Mouse (Mus musculus) neural tube, embryonic 15.5 days (tissue): ENCODE measurements at regions not wholly inside any gene's neighbourhood (a gene's known extent, or its start where the extent isn't known, plus 50 kb on each side); places are given as distances from the start of the nearest gene placed in this dataset.

ENCODE experiments used
- ATAC-seq: fragments of 200-750 bp; cut with Nextera tagmentation; 2 replicates; pipeline ENCODE4 v1.8.0; 2017; ENCODE audit warnings: mild to moderate bottlenecking, moderate TSS enrichment, moderate library complexity; ENCODE audit not compliant: low FRiP score
- H3K27ac ChIP-seq: fragments of 300-500 bp; sonication (generic); replicated peaks from 2 replicates; pipeline ENCODE4 v1.5.1; 2015; ENCODE audit warnings: mild to moderate bottlenecking, inconsistent platforms
- H3K27me3 ChIP-seq: fragments of 300-500 bp; sonication (generic); replicated peaks from 2 replicates; pipeline ENCODE4 v1.6.1; 2015; ENCODE audit warnings: inconsistent platforms
- H3K36me3 ChIP-seq: fragments of 300-500 bp; sonication (generic); 2 replicates; pipeline ENCODE4 v1.6.1; 2015; ENCODE audit warnings: inconsistent platforms
- H3K4me1 ChIP-seq: fragments of 300-500 bp; sonication (generic); 2 replicates; pipeline ENCODE4 v1.6.1; 2015; ENCODE audit warnings: inconsistent platforms
- H3K4me2 ChIP-seq: fragments of 300-500 bp; sonication (generic); 2 replicates; pipeline ENCODE4 v1.6.1; 2015; ENCODE audit warnings: inconsistent platforms, mild to moderate bottlenecking, moderate library complexity
- H3K4me3 ChIP-seq: fragments of 300-500 bp; sonication (generic); replicated peaks from 2 replicates; pipeline ENCODE4 v1.5.1; 2015; ENCODE audit warnings: mild to moderate bottlenecking, inconsistent platforms
- H3K9ac ChIP-seq: fragments of 300-500 bp; sonication (generic); replicated peaks from 2 replicates; pipeline ENCODE4 v1.6.1; 2015; ENCODE audit warnings: mild to moderate bottlenecking, inconsistent platforms
- H3K9me3 ChIP-seq: fragments of 300-500 bp; sonication (generic); replicated peaks from 2 replicates; pipeline ENCODE4 v1.6.1; 2016; ENCODE audit warnings: inconsistent platforms
- whole genome bisulfite sequencing: fragments of 180-500 bp; shearing (Covaris S2); methylation state at CpG from one replicate; pipeline ENCODE4 v1.1.7; 2015; ENCODE audit warnings: mixed read lengths; 5-methylcytosine and 5-hydroxymethylcytosine counted together

DNA sequence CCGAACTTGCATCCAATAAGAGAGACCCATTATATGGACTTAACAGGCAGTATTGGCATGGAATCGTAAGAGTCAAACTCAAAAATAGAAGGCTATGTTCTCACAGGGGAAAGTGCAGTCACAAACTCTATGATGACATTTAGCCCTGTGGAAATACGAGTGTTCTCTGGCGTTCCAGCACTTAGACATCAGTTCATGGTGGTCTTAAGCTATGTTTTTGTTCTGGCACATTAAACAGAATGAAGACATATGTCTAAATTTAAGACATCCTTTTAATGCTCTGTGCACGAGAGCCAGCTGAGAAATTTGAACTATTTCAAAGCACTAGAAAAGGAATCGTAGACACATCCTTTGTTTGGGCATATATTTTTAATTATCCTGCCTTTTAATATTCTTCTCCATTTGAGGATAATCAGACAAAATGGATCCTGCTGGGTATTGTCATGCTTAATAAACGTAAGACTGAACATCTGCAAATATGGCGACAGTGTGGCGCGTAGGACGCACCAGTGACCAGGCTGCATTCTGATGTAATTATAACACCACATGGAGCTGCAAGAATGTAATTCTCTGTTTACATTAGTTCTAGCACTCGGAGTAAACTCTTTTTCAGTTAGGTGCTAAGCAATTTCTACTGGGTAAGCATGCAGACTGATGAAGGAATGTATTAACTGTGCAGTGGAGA is 114.3 kb downstream of the Dkk1 start:
- H3K27ac ChIP-seq, result 0 out of 2 replicates have a peak overlapping the region, but pooled peaks have one; percentile 23

DNA sequence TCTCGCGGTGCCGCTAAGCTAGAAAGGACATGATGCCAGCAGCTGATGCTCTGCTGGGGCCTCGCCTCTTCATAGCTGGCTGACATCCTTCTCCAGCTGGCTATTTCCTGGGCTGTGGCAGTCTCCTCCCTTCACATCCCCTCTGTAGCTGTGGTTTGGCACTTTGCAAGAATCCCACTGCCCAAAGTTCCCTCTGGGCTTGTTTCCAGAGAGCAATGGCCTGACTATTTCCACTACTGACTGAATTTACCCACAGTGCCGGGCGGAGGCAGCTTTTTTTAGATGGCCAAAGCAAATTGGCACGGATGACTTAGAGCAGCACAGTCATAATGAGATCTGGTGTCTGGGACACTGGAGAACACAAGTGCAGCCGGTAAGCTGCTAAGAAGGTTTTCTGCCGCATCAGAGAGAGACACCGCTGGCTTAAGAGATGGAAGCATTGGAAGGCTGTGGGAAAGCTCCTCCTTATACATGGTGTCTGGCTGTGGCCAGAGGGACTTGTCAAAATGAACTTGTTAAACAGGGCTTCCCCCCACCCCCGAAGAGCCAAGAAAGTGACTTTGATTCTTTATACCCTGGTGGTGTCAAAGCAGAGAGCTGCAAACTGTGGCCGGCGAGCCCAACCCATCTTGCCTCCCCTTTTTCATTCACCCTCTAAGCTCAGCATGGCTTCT is 98.5 kb downstream of the Dkk1 start:
- no peaks in the 10 kb centered on the region for H3K27me3 ChIP-seq
- 79% methylated on average over 13 of the region's 13 CpGs for WGBS
- no peaks in the 10 kb centered on the region for H3K4me1 ChIP-seq
- H3K4me2 ChIP-seq, result no peak overlapping the region
- 0 out of 2 replicates have a peak, but pooled peaks have one; percentile 47 for ATAC-seq
- no peaks in the 10 kb centered on the region for H3K36me3 ChIP-seq
- H3K9ac ChIP-seq, result no peak overlapping the region
- no peak overlapping the region for H3K27ac ChIP-seq
- H3K4me3 ChIP-seq, result no peak overlapping the region
- H3K9me3 ChIP-seq, result no peaks in the 10 kb centered on the region

More for the DNA sequence above, 114.3 kb downstream of the Dkk1 start:
- H3K9me3 ChIP-seq, result no peaks in the 10 kb centered on the region
- no peak for ATAC-seq
- H3K9ac ChIP-seq, result no peak overlapping the region
- no peak overlapping the region for H3K4me3 ChIP-seq
- no peaks in the 10 kb centered on the region for H3K27me3 ChIP-seq
- WGBS, result 52% methylated on average over 12 of the region's 12 CpGs
- no peaks in the 10 kb centered on the region for H3K4me1 ChIP-seq
- no peak overlapping the region for H3K4me2 ChIP-seq
- H3K36me3 ChIP-seq, result no peaks in the 10 kb centered on the region

- ATAC-seq, result peak; percentile 31; the same call in 1 of the 2 replicates
- Histone ChIP-seq H3K27me3 (no peaks in the 10 kb centered on the region), H3K9ac (no peak overlapping the region), H3K36me3 (no peaks in the 10 kb centered on the region), H3K4me3 (no peak overlapping the region), H3K9me3 (no peaks in the 10 kb centered on the region), H3K4me2 (no peak overlapping the region), H3K27ac (no peak overlapping the region), H3K4me1 (no peaks in the 10 kb centered on the region)
- WGBS, result 57% methylated on average over 8 of the region's 8 CpGs
Observed at GRCm38 (mm10) chr19:30451543-30451920, 97.9 kb downstream of the Dkk1 start.

DNA sequence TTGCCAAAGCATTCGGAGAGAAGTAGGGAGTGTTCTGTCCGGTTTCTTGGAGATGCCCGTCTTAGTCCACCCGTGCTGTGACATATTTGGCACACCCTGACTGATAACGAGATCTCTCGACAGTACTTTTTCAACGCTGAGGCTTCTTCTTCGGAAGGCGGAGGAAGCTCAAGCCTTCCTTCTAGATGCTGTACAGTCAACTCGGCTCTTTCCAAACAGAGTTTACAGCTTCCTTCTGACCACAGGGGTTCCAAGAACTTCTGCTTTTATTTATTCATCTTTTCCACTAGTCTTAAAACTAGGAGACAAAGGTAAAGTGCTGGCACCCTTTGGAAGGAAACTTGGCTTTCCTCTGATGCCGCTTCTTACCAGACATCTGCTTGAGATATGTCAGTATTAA is 96.8 kb downstream of the Dkk1 start:
- 94% methylated on average over 11 of the region's 11 CpGs for WGBS
- Histone ChIP-seq H3K9ac (no peak overlapping the region), H3K36me3 (no peaks in the 10 kb centered on the region), H3K9me3 (no peaks in the 10 kb centered on the region), H3K4me1 (no peaks in the 10 kb centered on the region), H3K27me3 (no peaks in the 10 kb centered on the region), H3K4me2 (no peak overlapping the region), H3K27ac (no peak overlapping the region), H3K4me3 (no peak overlapping the region)
- no peak for ATAC-seq

DNA sequence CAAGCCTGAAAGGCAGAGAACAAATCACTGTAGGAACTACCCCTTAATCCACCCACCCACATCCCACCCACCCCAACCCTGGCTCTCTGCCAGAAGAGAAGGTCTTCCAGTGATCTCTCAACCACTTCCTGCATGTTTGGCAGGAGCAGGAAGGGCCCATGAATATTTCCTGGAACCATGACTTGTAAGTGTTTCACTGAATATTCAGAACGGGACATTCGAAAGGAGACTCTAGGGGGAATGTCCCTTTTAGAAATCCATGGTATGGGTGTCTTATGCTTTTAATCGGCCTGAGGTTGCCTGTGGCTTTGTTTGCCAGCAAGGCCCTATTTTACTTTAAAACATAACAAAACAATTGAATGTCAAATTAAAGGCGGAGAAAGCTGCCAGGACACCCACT is 66.0 kb downstream of the Dkk1 start:
- no peaks in the 10 kb centered on the region for H3K9me3 ChIP-seq

GRCm38 (mm10) chr19:30489786-30490185 is 59.7 kb downstream of the Dkk1 start:
- no peaks in the 10 kb centered on the region for H3K9me3 ChIP-seq
- no peaks in the 10 kb centered on the region for H3K27me3 ChIP-seq
- no peak for ATAC-seq
- H3K9ac ChIP-seq, result no peak overlapping the region
- 45% methylated on average over 3 of the region's 3 CpGs for WGBS
- no peak overlapping the region for H3K4me2 ChIP-seq
- no peaks in the 10 kb centered on the region for H3K4me1 ChIP-seq
- no peak overlapping the region for H3K27ac ChIP-seq
- H3K4me3 ChIP-seq, result no peak overlapping the region
- H3K36me3 ChIP-seq, result no peaks in the 10 kb centered on the region

More for the DNA sequence above, 66.0 kb downstream of the Dkk1 start:
- ATAC-seq, result no peak
- Histone ChIP-seq H3K36me3 (no peaks in the 10 kb centered on the region), H3K9ac (no peak overlapping the region), H3K27ac (no peak overlapping the region), H3K4me2 (peak overlapping the region; percentile 13; the same call in 1 of the 2 replicates), H3K4me3 (no peak overlapping the region), H3K4me1 (no peaks in the 10 kb centered on the region), H3K27me3 (no peaks in the 10 kb centered on the region)
- 28% methylated on average over 4 of the region's 4 CpGs for WGBS

GRCm38 (mm10) chr19:30490916-30491315 is 58.5 kb downstream of the Dkk1 start:
- Histone ChIP-seq H3K4me1 (no peaks in the 10 kb centered on the region), H3K36me3 (no peaks in the 10 kb centered on the region), H3K27me3 (no peaks in the 10 kb centered on the region), H3K27ac (no peak overlapping the region), H3K4me3 (no peak overlapping the region), H3K4me2 (no peak overlapping the region), H3K9me3 (no peaks in the 10 kb centered on the region), H3K9ac (no peak overlapping the region)
- WGBS, result 61% methylated on average over 9 of the region's 9 CpGs
- ATAC-seq, result no peak
